Comparison of ENCODE assay signal across 8 mouse cellular contexts in the genomic region with DNA sequence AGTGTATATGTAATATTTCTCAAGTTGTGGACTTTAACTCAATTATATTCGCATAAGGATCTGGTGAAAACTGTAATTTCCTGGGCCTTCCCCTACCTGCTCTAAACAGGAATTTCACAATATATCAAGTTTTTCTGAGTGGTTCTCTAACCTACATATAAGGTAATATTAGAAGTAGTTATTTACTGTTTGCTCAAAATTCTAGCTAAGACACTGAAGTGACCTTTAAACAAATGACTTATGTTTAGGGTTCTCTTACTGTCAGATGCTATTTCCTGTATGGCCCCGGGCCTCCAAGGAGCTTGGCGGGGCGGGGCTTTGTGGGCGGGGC. TPM values are rescaled to one million over a fixed set of nuclear protein-coding genes. Genes with fewer than 3 reads are reported as not detected.
DNase-seq lines count a peak whose midpoint lies in the region; ATAC-seq and TF ChIP-seq lines count a peak whose summit lies in the region.

No protein-coding gene starts in this region.

- no peak for TF ChIP-seq CTCF in layer of hippocampus, adult 2 months (conservative IDR thresholded peaks at IDR 0.05)

- H3K4me2 ChIP-seq in embryonic facial prominence, embryonic 13.5 days, result peak overlapping the region; percentile 81
- peak overlapping the region; percentile 78 for H3K4me2 ChIP-seq in midbrain, embryonic 15.5 days

- no peak for DNase-seq in layer of hippocampus, adult 2 months (ENCODE audit: low spot score in 2 of 2)
- DNase-seq in layer of hippocampus, adult 18-20 months (ENCODE audit: low spot score in 2 of 2), result no peak
- no peak for DNase-seq in left cerebral cortex, adult 9 months (ENCODE audit: low spot score in 2 of 2)
- DNase-seq in layer of hippocampus, adult 9-10 months (ENCODE audit: low spot score), result no peak
- DNase-seq in cerebellum, postnatal 4 days (ENCODE audit: low spot score in 2 of 2), result no peak

- peak overlapping the region; percentile 85 for H3K4me3 ChIP-seq in layer of hippocampus, adult 2 months
- H3K4me3 ChIP-seq in embryonic facial prominence, embryonic 13.5 days, result peak overlapping the region; percentile 91
- H3K4me3 ChIP-seq in midbrain, embryonic 15.5 days, result peak overlapping the region; percentile 66

- H3K9ac ChIP-seq in embryonic facial prominence, embryonic 13.5 days, result peak overlapping the region; percentile 92; the same call in 1 of the 2 replicates
- peak overlapping the region; percentile 66 for H3K9ac ChIP-seq in midbrain, embryonic 15.5 days

- peak overlapping the region; percentile 93 for H3K27ac ChIP-seq in layer of hippocampus, adult 2 months
- H3K27ac ChIP-seq in embryonic facial prominence, embryonic 13.5 days, result no peak overlapping the region
- peak overlapping the region; percentile 74; the same call in 1 of the 2 replicates for H3K27ac ChIP-seq in midbrain, embryonic 15.5 days

- H3K36me3 ChIP-seq in embryonic facial prominence, embryonic 13.5 days, result no peaks in the 10 kb centered on the region
- no peaks in the 10 kb centered on the region for H3K36me3 ChIP-seq in midbrain, embryonic 15.5 days (replicated peaks)

- no peaks in the 10 kb centered on the region for H3K27me3 ChIP-seq in embryonic facial prominence, embryonic 13.5 days
- H3K27me3 ChIP-seq in midbrain, embryonic 15.5 days (replicated peaks), result no peaks in the 10 kb centered on the region

- no peak for ATAC-seq in embryonic facial prominence, embryonic 13.5 days (ENCODE audit: insufficient number of reproducible peaks, insufficient read depth, low FRiP score, low TSS enrichment, low read depth)
- ATAC-seq in inflammation-experienced regulatory T-cells, adult 6 months, result peak; percentile 2
- no peak; the same call in 1 of the 2 replicates for ATAC-seq in midbrain, embryonic 15.5 days (replicated peaks)

- 0 out of 2 replicates have a peak, but pooled peaks cover 4% of the 10 kb centered on the region for H3K4me1 ChIP-seq in embryonic facial prominence, embryonic 13.5 days
- peaks cover 8% of the 10 kb centered on the region for H3K4me1 ChIP-seq in midbrain, embryonic 15.5 days

- 14% methylated on average over 5 of the region's 5 CpGs for WGBS in embryonic facial prominence, embryonic 13.5 days
- 16% methylated on average over 5 of the region's 5 CpGs for WGBS in midbrain, embryonic 15.5 days

- H3K9me3 ChIP-seq in embryonic facial prominence, embryonic 13.5 days, result no peaks in the 10 kb centered on the region
- H3K9me3 ChIP-seq in midbrain, embryonic 15.5 days, result no peaks in the 10 kb centered on the region

RNA-seq across cellular contexts. Expression of a gene that starts 14.3 kb away (rescaled TPM):
- 10 to 100 TPM; 24.7 to 32.7 TPM for total RNA-seq in layer of hippocampus, adult 2 months (2021)
- total RNA-seq in layer of hippocampus, adult 18-20 months (2021), result 10 to 100 TPM; 27.7 to 31.9 TPM
- 32.0 and 34.7 TPM in 2 replicates for polyA plus RNA-seq in embryonic facial prominence, embryonic 13.5 days (2015; fragmentation: Nextera tagmentation; extraction: Ambion mirVana)
- polyA plus RNA-seq in inflammation-experienced regulatory T-cells, adult 6 months (2017; shearing (Covaris generic)), result 100 to 1,000 TPM; 245 to 330 (median 251) TPM
- 25.9 and 28.4 TPM in 2 replicates for polyA plus RNA-seq in midbrain, embryonic 15.5 days (2015; fragmentation: Nextera tagmentation; extraction: Ambion mirVana)
